Mouse (Mus musculus) T-helper 17 cell (primary cell): ENCODE measurements around the gene Adh5.

Experiments used
- in situ Hi-C, 2 experiments: fragments of 300-600 bp; cut with MboI, MseI; formaldehyde crosslinking; loops; 1 replicate in 1 of 2; 2 replicates in 1 of 2; pipeline ENCODE4 v1.15.1; 2025; ENCODE audit warnings: high pct_unique_total_duplicates in 2 of 2

Adh5 gene

DNA sequence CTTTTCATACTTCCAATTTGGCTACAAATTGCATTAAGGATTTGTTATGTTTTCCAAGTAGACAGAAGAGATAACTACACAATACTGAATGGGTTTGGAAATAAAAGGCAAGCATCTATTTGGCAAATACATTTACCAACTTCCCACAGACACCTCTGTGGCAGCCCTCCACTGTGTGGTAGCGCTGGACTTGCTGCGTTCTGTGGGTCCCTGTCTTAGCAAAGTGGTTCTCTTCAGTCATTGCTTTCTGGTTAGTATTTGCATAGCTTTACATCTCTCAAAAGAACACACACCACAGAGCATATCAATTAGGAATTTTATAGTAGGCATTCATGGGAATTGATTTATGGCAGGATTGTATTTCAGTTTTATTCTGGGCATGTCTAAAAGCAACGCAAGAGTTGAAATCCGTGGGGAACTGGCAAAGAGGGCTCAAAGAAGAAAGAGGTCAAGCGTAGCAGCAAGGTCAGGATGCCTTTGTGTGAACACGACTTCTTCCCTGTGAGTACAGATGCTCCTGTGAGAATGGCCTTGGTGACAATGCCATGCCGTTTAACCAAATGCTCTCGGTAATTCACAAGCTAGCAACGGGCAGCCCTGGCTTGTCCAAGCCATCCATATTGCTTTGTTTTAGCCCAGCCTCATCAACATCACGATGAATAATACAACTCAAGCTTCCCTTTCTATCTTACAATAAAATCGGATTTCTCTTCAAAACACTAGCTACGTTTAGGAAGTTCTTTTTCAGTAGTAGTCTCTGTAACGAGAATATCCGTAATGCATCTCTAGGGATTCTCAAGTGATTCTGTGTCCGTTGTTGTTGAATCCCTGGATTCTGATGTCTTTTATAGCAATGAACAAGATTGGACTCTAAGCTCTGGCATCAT lies 57.2 kb downstream of the Adh5 start:
- in situ Hi-C loops: loop anchor here in 1 of 2 experiments (10.0 kb wide), 1 partner anchor 705 kb away; the partner anchor contains the start of gene Stpg2

- in situ Hi-C loops: no loop called here
Measured at GRCm38 (mm10) chr3:138503754-138504153, 60.9 kb downstream of the Adh5 start.
